Mouse (Mus musculus): ENCODE data around the gene 4933425L06Rik. TPM values are rescaled to one million over a fixed set of nuclear protein-coding genes. Genes with fewer than 3 reads are reported as not detected.
A peak's percentile ranks its signal among the peaks of the same experiment; 100 is the strongest.

The 4933425L06Rik gene
- total and polyA plus RNA-seq, 3 experiments = 0.10 to 0.30 TPM; not detected in 1

DNA sequence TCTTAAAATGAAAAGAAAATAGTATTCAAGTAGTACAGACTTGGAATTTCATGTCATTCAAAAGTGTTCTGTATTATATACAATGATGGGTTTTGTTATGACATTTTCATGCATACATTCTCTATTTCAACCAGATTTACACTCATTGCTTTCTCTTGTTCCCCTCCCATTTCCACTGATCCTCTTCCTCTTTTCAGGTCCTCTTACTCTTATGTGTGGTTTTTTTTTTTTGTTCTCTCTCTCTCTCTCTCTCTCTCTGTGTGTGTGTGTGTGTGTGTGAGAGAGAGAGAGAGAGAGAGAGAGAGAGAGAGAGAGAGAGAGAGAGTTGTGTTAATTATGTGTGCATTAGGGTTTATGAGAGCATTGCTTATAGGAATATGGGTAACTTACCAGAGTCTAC, 15.8 kb upstream of the 4933425L06Rik start:
- H3K4me3 ChIP-seq (replicated peaks in 1 of 3; ENCODE audit: low read depth in 2 of 3, low read length in 2 of 3, poor library complexity in 1 of 3) = no peak overlapping the region
- peaks cover 0 to 14% of the 10 kb centered on the region in 2 experiments; a peak in 2 of 4 replicates for H3K4me1 ChIP-seq (ENCODE audit: control insufficient read depth in 1 of 2, insufficient read depth in 2 of 2)
- H3K79me2 ChIP-seq (replicated peaks; ENCODE audit: control insufficient read depth, extremely low read depth, insufficient read depth, poor library complexity, severe bottlenecking) = no peaks in the 10 kb centered on the region
- H3K9me3 ChIP-seq (replicated peaks; ENCODE audit: low read length) = no peaks in the 10 kb centered on the region
- peak; percentile 71 for TF ChIP-seq ZNF384 (IDR thresholded peaks at IDR 0.05; ENCODE audit: low read depth, low read length)
- no peak for TF ChIP-seq MXI1 (IDR thresholded peaks at IDR 0.05; ENCODE audit: low read depth, low read length)
- TF ChIP-seq MEF2A (IDR thresholded peaks at IDR 0.05; ENCODE audit: borderline replicate concordance, low read depth, low read length) = no peak
- no peak for TF ChIP-seq RAD21 (IDR thresholded peaks at IDR 0.05; ENCODE audit: low read depth, low read length)
- no peaks in the 10 kb centered on the region for H3K36me3 ChIP-seq (replicated peaks in 1 of 2; ENCODE audit: control insufficient read depth in 1 of 2, insufficient read depth in 1 of 2, low read length in 1 of 2)
- H3K4me2 ChIP-seq (ENCODE audit: insufficient read depth, low read depth, poor library complexity, severe bottlenecking) = no peak overlapping the region
- H3K27me3 ChIP-seq (replicated peaks) = no peaks in the 10 kb centered on the region
- H3K9ac ChIP-seq (ENCODE audit: insufficient read depth, low read depth) = no peak overlapping the region
- H3K27ac ChIP-seq (ENCODE audit: insufficient read depth, low read depth) = no peak overlapping the region
- in situ Hi-C loops (cut with MboI; ENCODE audit: low pct_ligation_motif_present, low pct_unique_long_range_greater_than_20kb, low sequenced_read_pairs) = no loop called here
- dilution Hi-C loops (cut with MboI; ENCODE audit: extremely low pct_ligation_motif_present, extremely low pct_unique_long_range_greater_than_20kb, low sequenced_read_pairs) = no loop called here
- peak; percentile 17 for DNase-seq (ENCODE audit: extremely low read depth)

DNA sequence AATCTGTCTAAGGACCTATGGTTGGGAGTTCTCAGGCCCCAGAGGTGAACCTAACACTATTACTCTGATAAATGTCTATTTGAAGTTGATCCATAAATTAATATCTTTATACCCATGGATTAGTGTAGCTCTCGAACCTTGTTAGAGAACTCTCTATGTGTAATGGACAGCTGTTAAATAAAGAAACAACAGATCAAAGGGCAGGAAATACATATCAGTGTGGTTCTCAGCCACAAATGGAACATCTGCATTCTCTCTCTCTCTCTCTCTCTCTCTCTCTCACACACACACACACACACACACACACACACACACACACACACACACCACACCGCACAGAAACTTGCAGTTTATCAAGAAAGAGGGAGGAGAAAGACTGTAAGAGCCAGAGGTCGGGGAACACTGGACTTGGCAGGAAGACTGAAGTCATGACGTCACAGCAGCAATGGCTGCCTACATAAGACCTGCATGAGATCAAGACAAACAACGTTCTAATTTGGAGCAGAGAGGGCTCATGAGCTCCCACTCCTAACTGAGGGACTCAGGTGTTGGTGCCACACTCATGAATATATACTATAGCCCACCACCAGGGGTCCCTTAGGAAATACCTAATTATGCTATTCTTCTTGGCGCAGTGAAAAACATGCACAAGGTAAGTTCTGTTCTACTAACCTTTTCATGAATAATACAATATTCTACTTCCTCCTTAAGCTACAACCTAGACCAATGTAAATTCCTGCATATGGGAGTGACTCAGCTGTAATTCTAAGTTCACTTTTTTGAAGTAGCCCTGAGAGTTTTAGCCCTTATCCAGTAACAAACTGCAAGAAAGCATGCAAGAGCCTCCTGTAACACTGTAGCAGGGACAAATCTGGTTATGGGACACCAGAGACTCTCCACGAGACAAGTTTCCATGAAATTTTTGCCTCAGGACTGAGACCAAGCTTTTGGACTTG, 14.8 kb upstream of the 4933425L06Rik start:
- H3K36me3 ChIP-seq (replicated peaks in 1 of 2; ENCODE audit: control insufficient read depth in 1 of 2, insufficient read depth in 1 of 2, low read length in 1 of 2) = no peaks in the 10 kb centered on the region
- no peak for TF ChIP-seq JUND (conservative IDR thresholded peaks at IDR 0.05; ENCODE audit: low read depth, low read length)
- no peak overlapping the region for H3K27ac ChIP-seq (ENCODE audit: insufficient read depth, low read depth)
- H3K27me3 ChIP-seq (replicated peaks) = no peaks in the 10 kb centered on the region
- no peak overlapping the region for H3K9ac ChIP-seq (ENCODE audit: insufficient read depth, low read depth)
- no peak overlapping the region for H3K4me2 ChIP-seq (ENCODE audit: insufficient read depth, low read depth, poor library complexity, severe bottlenecking)
- H3K4me1 ChIP-seq (ENCODE audit: control insufficient read depth in 1 of 2, insufficient read depth in 2 of 2) = peaks cover 0 to 14% of the 10 kb centered on the region in 2 experiments; a peak in 2 of 4 replicates
- in situ Hi-C loops (cut with MboI; ENCODE audit: low pct_ligation_motif_present, low pct_unique_long_range_greater_than_20kb, low sequenced_read_pairs) (no loop called here), dilution Hi-C loops (cut with MboI; ENCODE audit: extremely low pct_ligation_motif_present, extremely low pct_unique_long_range_greater_than_20kb, low sequenced_read_pairs) (no loop called here)
- H3K9me3 ChIP-seq (replicated peaks; ENCODE audit: low read length) = no peaks in the 10 kb centered on the region
- no peaks in the 10 kb centered on the region for H3K79me2 ChIP-seq (replicated peaks; ENCODE audit: control insufficient read depth, extremely low read depth, insufficient read depth, poor library complexity, severe bottlenecking)
- no peak overlapping the region for H3K4me3 ChIP-seq (replicated peaks in 1 of 3; ENCODE audit: low read depth in 2 of 3, low read length in 2 of 3, poor library complexity in 1 of 3)
- DNase-seq (ENCODE audit: extremely low read depth) = no peak

DNA sequence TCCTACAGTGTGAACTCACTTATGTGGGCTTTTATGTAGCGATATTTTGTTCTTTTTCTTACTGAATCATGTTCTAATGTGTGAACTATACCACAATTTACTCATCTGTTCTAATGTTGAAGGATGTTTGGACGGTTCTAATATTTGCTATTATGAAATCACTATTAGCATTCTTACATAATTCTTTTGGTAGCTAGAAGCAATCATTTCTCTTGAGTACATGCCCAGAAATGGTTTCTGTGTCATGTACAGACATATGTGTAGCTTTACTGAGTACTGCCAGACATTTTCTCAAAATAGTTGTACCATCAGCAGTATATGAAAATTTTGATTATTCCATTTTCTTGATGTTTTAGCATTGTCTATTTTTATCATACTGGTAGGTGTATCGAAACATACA, 7.4 kb downstream of the 4933425L06Rik start:
- H3K27me3 ChIP-seq (replicated peaks) = no peaks in the 10 kb centered on the region
- no peak overlapping the region for H3K27ac ChIP-seq (ENCODE audit: insufficient read depth, low read depth)
- H3K9me3 ChIP-seq (replicated peaks; ENCODE audit: low read length) = no peaks in the 10 kb centered on the region
- H3K4me3 ChIP-seq (replicated peaks in 1 of 3; ENCODE audit: low read depth in 2 of 3, low read length in 2 of 3, poor library complexity in 1 of 3) = no peak overlapping the region
- H3K9ac ChIP-seq (ENCODE audit: insufficient read depth, low read depth) = no peak overlapping the region
- no peaks in the 10 kb centered on the region for H3K36me3 ChIP-seq (replicated peaks in 1 of 2; ENCODE audit: control insufficient read depth in 1 of 2, insufficient read depth in 1 of 2, low read length in 1 of 2)
- H3K4me1 ChIP-seq (ENCODE audit: control insufficient read depth in 1 of 2, insufficient read depth in 2 of 2) = no peaks in the 10 kb centered on the region
- no peak for TF ChIP-seq JUND (conservative IDR thresholded peaks at IDR 0.05; ENCODE audit: low read depth, low read length)
- TF ChIP-seq MEF2A (IDR thresholded peaks at IDR 0.05; ENCODE audit: borderline replicate concordance, low read depth, low read length) = no peak
- no peak for TF ChIP-seq CHD2 (IDR thresholded peaks at IDR 0.05; ENCODE audit: low read length)
- no peak for TF ChIP-seq IRF4 (IDR thresholded peaks at IDR 0.05; ENCODE audit: low read depth, low read length)
- no peaks in the 10 kb centered on the region for H3K79me2 ChIP-seq (replicated peaks; ENCODE audit: control insufficient read depth, extremely low read depth, insufficient read depth, poor library complexity, severe bottlenecking)
- DNase-seq (ENCODE audit: extremely low read depth) = no peak
- H3K4me2 ChIP-seq (ENCODE audit: insufficient read depth, low read depth, poor library complexity, severe bottlenecking) = no peak overlapping the region
- in situ Hi-C loops (cut with MboI; ENCODE audit: low pct_ligation_motif_present, low pct_unique_long_range_greater_than_20kb, low sequenced_read_pairs) = no loop called here
- dilution Hi-C loops (cut with MboI; ENCODE audit: extremely low pct_ligation_motif_present, extremely low pct_unique_long_range_greater_than_20kb, low sequenced_read_pairs) = no loop called here

Measured in CH12.LX (cell line).